Mouse (Mus musculus): ENCODE data around the gene Scn3b.

DNA sequence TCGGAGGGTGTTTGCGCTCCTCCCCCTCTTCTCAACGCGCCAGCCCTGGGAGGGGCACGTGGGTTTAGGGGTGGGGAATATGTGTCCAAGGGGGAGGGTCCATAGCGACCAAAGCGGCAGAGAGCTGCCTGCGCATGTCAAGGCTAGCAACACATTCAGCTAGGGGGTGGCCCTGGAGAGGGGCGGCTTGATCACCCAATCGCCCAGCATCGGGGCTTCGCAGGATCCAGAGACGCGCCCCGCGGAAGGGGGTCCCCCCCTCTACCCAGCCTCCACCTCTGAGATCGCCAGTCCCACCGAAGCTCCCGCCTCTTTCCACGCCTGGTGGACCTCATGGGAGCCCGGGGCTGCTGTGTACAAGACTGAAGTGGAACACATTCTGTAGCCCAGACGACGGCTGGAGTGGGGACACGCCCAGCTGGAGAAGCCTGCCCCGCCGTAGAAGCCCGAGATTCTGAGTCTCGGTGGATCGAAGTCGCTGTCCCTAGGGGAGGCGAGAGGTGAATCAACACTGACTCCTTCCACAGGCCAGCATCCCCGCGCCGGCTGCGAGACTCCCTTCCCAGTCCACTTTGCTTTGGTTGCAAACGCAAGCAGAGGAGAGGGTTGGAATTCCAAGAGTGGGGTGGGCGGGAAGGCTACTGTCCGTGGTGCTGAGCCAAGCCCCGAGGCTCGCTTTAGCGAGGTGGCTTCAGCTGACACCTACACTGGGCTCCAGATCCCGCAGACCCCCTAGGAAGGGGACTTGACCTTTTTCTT is at the start of gene Scn3b:
- no peak for TF ChIP-seq CTCF (conservative IDR thresholded peaks at IDR 0.05; ENCODE audit: insufficient read depth, insufficient read length, low read depth, low read length)
- no peak for TF ChIP-seq POLR2A (IDR thresholded peaks at IDR 0.05; ENCODE audit: low read depth, low read length)

Measured in kidney, adult 2 months (tissue).